ENCODE assay signal across 8 mouse cellular contexts in genomic region chr2:155583927-155584530, GRCm38 (mm10). TPM values are rescaled to one million over a fixed set of nuclear protein-coding genes. Genes with fewer than 3 reads are reported as not detected.
DNase-seq lines count a peak whose midpoint lies in the region; ATAC-seq and TF ChIP-seq lines count a peak whose summit lies in the region.

No protein-coding gene starts in this region.

- dilution Hi-C loops in CH12.LX (cut with MboI; ENCODE audit: extremely low pct_ligation_motif_present, extremely low pct_unique_long_range_greater_than_20kb, low sequenced_read_pairs) = no loop called here

- TF ChIP-seq EP300 in heart, adult 2 months (IDR thresholded peaks at IDR 0.05; ENCODE audit: insufficient read depth, low read depth, low read length) = peak; percentile 85; the same call in 1 of the 2 replicates
- no peak for TF ChIP-seq EP300 in CH12.LX (IDR thresholded peaks at IDR 0.05; ENCODE audit: low read length)

- intact Hi-C loops in heart, adult 2 months (cut with DNase I) = loop anchor here (1.0 kb wide), 1 partner anchor 68 kb away; no protein-coding TSS in a partner anchor

- H3K9ac ChIP-seq in heart, adult 2 months (ENCODE audit: low read depth, low read length) = no peak overlapping the region
- H3K9ac ChIP-seq in heart, embryonic 11.5 days (ENCODE audit: low read depth, low read length) = no peak overlapping the region
- H3K9ac ChIP-seq in CH12.LX (ENCODE audit: insufficient read depth, low read depth) = no peak overlapping the region
- H3K9ac ChIP-seq in forebrain, embryonic 15.5 days (replicated peaks) = no peak overlapping the region

- H3K4me1 ChIP-seq in heart, adult 2 months (ENCODE audit: control insufficient read depth, insufficient read depth, low read length) = no peaks in the 10 kb centered on the region
- no peaks in the 10 kb centered on the region for H3K4me1 ChIP-seq in heart, embryonic 11.5 days (ENCODE audit: control insufficient read depth, insufficient read depth, low read length)
- H3K4me1 ChIP-seq in CH12.LX (ENCODE audit: control insufficient read depth in 1 of 2, insufficient read depth in 2 of 2) = no peaks in the 10 kb centered on the region
- H3K4me1 ChIP-seq in forebrain, embryonic 15.5 days = no peaks in the 10 kb centered on the region
- H3K4me1 ChIP-seq in lung, adult 2 months (ENCODE audit: control insufficient read depth, insufficient read depth, low read length) = no peaks in the 10 kb centered on the region

- no peaks in the 10 kb centered on the region for H3K9me3 ChIP-seq in heart, embryonic 11.5 days (replicated peaks; ENCODE audit: control insufficient read depth, low read length)
- H3K9me3 ChIP-seq in CH12.LX (replicated peaks; ENCODE audit: low read length) = no peaks in the 10 kb centered on the region
- H3K9me3 ChIP-seq in forebrain, embryonic 15.5 days = no peaks in the 10 kb centered on the region

- peak; percentile 92 for TF ChIP-seq RAD21 in CH12.LX (IDR thresholded peaks at IDR 0.05; ENCODE audit: low read depth, low read length)

- no peak for ATAC-seq in heart, embryonic 11.5 days (replicated peaks; ENCODE audit: insufficient number of reproducible peaks, low FRiP score, low TSS enrichment)
- peak; percentile 51; the same call in 1 of the 2 replicates for ATAC-seq in forebrain, embryonic 15.5 days (replicated peaks)

- 47% methylated on average over 5 of the region's 5 CpGs for WGBS in heart, adult 2 months
- WGBS in heart, embryonic 11.5 days (ENCODE audit: insufficient replicate concordance) = 48% methylated on average over 5 of the region's 5 CpGs
- 38% methylated on average over 5 of the region's 5 CpGs for WGBS in forebrain, embryonic 15.5 days
- 49% methylated on average over 5 of the region's 5 CpGs for WGBS in lung, adult 2 months

- H3K27ac ChIP-seq in heart, adult 2 months = no peak overlapping the region
- H3K27ac ChIP-seq in heart, embryonic 11.5 days (ENCODE audit: low read depth, low read length) = no peak overlapping the region
- no peak overlapping the region for H3K27ac ChIP-seq in CH12.LX (ENCODE audit: insufficient read depth, low read depth)
- H3K27ac ChIP-seq in forebrain, embryonic 15.5 days (replicated peaks) = no peak overlapping the region

- H3K4me2 ChIP-seq in heart, embryonic 11.5 days = no peak overlapping the region
- no peak overlapping the region for H3K4me2 ChIP-seq in CH12.LX (ENCODE audit: insufficient read depth, low read depth, poor library complexity, severe bottlenecking)
- no peak overlapping the region for H3K4me2 ChIP-seq in forebrain, embryonic 15.5 days (replicated peaks)

- no peaks in the 10 kb centered on the region for H3K27me3 ChIP-seq in heart, adult 2 months (ENCODE audit: control insufficient read depth, insufficient read depth, low read length)
- H3K27me3 ChIP-seq in heart, embryonic 11.5 days (ENCODE audit: control insufficient read depth, insufficient read depth, low read length) = no peaks in the 10 kb centered on the region
- H3K27me3 ChIP-seq in CH12.LX (replicated peaks) = no peaks in the 10 kb centered on the region
- H3K27me3 ChIP-seq in forebrain, embryonic 15.5 days = no peaks in the 10 kb centered on the region

- peak; percentile 36 to 60 for DNase-seq in heart, adult 2 months
- DNase-seq in CH12.LX (ENCODE audit: extremely low read depth) = peak; percentile 34
- DNase-seq in c-Kit-negative CD71-positive TER-119-positive erythroid progenitor cells, embryonic 14.5 days (ENCODE audit: low read depth, low spot score) = peak; percentile 37
- peak; percentile 81 for DNase-seq in kidney, postnatal 10 days
- peak; percentile 65 for DNase-seq in lung, adult 2 months
- DNase-seq in right cerebral cortex, postnatal 14 days = peak; percentile 51

- TF ChIP-seq CTCF in heart, adult 2 months (IDR thresholded peaks at IDR 0.05) = peak; percentile 95
- peak; percentile 73 to 94 for TF ChIP-seq CTCF in CH12.LX (conservative IDR thresholded peaks at IDR 0.05 in 1 of 2, IDR thresholded peaks at IDR 0.05 in 1 of 2; ENCODE audit: low read depth in 2 of 2, low read length in 2 of 2)
- peak; percentile 90 for TF ChIP-seq CTCF in lung, adult 2 months (IDR thresholded peaks at IDR 0.05; ENCODE audit: insufficient read depth, low read length)

- no peak overlapping the region for H3K4me3 ChIP-seq in heart, adult 2 months
- H3K4me3 ChIP-seq in heart, embryonic 11.5 days (ENCODE audit: low read depth, low read length) = no peak overlapping the region
- H3K4me3 ChIP-seq in CH12.LX (replicated peaks in 1 of 3; ENCODE audit: low read depth in 2 of 3, low read length in 2 of 3, poor library complexity in 1 of 3) = no peak overlapping the region
- H3K4me3 ChIP-seq in forebrain, embryonic 15.5 days = no peak overlapping the region
- no peak overlapping the region for H3K4me3 ChIP-seq in lung, adult 2 months (replicated peaks; ENCODE audit: extremely low read depth, low read depth, low read length)

- no peak for TF ChIP-seq POLR2A in heart, adult 2 months (IDR thresholded peaks at IDR 0.05; ENCODE audit: insufficient read depth, low read depth, low read length)
- no peak for TF ChIP-seq POLR2A in CH12.LX (IDR thresholded peaks at IDR 0.05; ENCODE audit: low read depth, low read length)
- TF ChIP-seq POLR2A in lung, adult 2 months (IDR thresholded peaks at IDR 0.05; ENCODE audit: borderline replicate concordance, extremely low read depth, low read depth, low read length) = no peak

- H3K79me2 ChIP-seq in heart, adult 2 months (replicated peaks; ENCODE audit: control insufficient read depth, insufficient read depth, low read length) = no peaks in the 10 kb centered on the region
- no peaks in the 10 kb centered on the region for H3K79me2 ChIP-seq in CH12.LX (replicated peaks; ENCODE audit: control insufficient read depth, extremely low read depth, insufficient read depth, poor library complexity, severe bottlenecking)

- in situ Hi-C loops in CH12.LX (cut with MboI; ENCODE audit: low pct_ligation_motif_present, low pct_unique_long_range_greater_than_20kb, low sequenced_read_pairs) = no loop called here

- H3K36me3 ChIP-seq in heart, adult 2 months (ENCODE audit: control insufficient read depth, insufficient read depth, low read length) = no peaks in the 10 kb centered on the region
- H3K36me3 ChIP-seq in heart, embryonic 11.5 days (ENCODE audit: control insufficient read depth, insufficient read depth, low read length) = no peaks in the 10 kb centered on the region
- H3K36me3 ChIP-seq in CH12.LX (replicated peaks in 1 of 2; ENCODE audit: control insufficient read depth in 1 of 2, insufficient read depth in 1 of 2, low read length in 1 of 2) = peaks cover 0 to 35% of the 10 kb centered on the region in 2 experiments
- no peaks in the 10 kb centered on the region for H3K36me3 ChIP-seq in forebrain, embryonic 15.5 days

TF ChIP-seq in CH12.LX, 34 proteins besides CTCF, POLR2A, EP300 and RAD21:
- TF ChIP-seq NRF1 (IDR thresholded peaks at IDR 0.05; ENCODE audit: low read depth, low read length) = no peak
- peak; percentile 90 for TF ChIP-seq SMC3 (IDR thresholded peaks at IDR 0.05; ENCODE audit: low read depth, low read length)
- peak; percentile 45 for TF ChIP-seq ZC3H11A (IDR thresholded peaks at IDR 0.05; ENCODE audit: low read depth, low read length)

RNA-seq across cellular contexts. Expression of gene Gss, which starts 8.6 kb away (rescaled TPM):
- total RNA-seq in heart, adult 2 months (2021) = 10 to 100 TPM; 13.0 to 14.0 TPM
- polyA plus RNA-seq in heart, adult 2 months (2012; rRNA removed) = 14.0 and 15.3 TPM in 2 replicates
- 21.4 and 23.6 TPM in 2 replicates for polyA plus RNA-seq in heart, embryonic 11.5 days (2014; fragmentation: Nextera tagmentation; extraction: Ambion mirVana)
- total RNA-seq in CH12.LX (2012; rRNA removed) (16.8 and 17.3 TPM in 2 replicates), CH12.LX (2014; rRNA removed) (20.1 and 21.9 TPM in 2 replicates)
- 18.0 and 20.6 TPM in 2 replicates for polyA plus RNA-seq in CH12.LX (2012; ENCODE audit: insufficient read length, low read depth)
- polyA plus RNA-seq in forebrain, embryonic 15.5 days (2015; fragmentation: Nextera tagmentation; extraction: Ambion mirVana) = 12.8 and 15.6 TPM in 2 replicates
- 32.7 and 35.4 TPM in 2 replicates for polyA plus RNA-seq in lung, adult 2 months (2012; rRNA removed)

RNA-seq across cellular contexts. Expression of gene Myh7b, which starts 27.0 kb away (rescaled TPM):
- 10 to 100 TPM; 28.6 to 43.2 TPM for total RNA-seq in heart, adult 2 months (2021)
- polyA plus RNA-seq in heart, adult 2 months (2012; rRNA removed) = 38.2 and 41.6 TPM in 2 replicates
- polyA plus RNA-seq in heart, embryonic 11.5 days (2014; fragmentation: Nextera tagmentation; extraction: Ambion mirVana) = 13.0 and 13.6 TPM in 2 replicates
- total RNA-seq in CH12.LX (2012; rRNA removed) = under 0.01 and 0.51 TPM in 2 replicates
- 0.43 TPM in 1 of 2 replicates, not detected in the other for total RNA-seq in CH12.LX (2014; rRNA removed)
- polyA plus RNA-seq in CH12.LX (2012; ENCODE audit: insufficient read length, low read depth) = not detected in 2 replicates
- polyA plus RNA-seq in forebrain, embryonic 15.5 days (2015; fragmentation: Nextera tagmentation; extraction: Ambion mirVana) = 0.29 and 0.59 TPM in 2 replicates
- 0.07 TPM in 1 of 2 replicates, not detected in the other for polyA plus RNA-seq in lung, adult 2 months (2012; rRNA removed)
